Mouse (Mus musculus) adrenal gland, adult 18-20 months (tissue): ENCODE results near the gene Gp1ba. TPM values are rescaled to one million over a fixed set of nuclear protein-coding genes. Genes with fewer than 3 reads are reported as not detected.

Experiments
- total RNA-seq, 2 experiments: library from RNA; stranded (reverse); gene quantifications; 1 replicate in 1 of 2; 2 replicates in 1 of 2; pipeline ENCODE4 v1.2.3; 2021

Gene Gp1ba
- total RNA-seq, 2 experiments from 2014 or later, result 0.22 TPM; not detected in 1

Other genes starting within 250 kb of the Gp1ba start
- 10 to 100 TPM; 17.3 to 21.3 TPM for gene Pelp1, start 229.1 kb upstream of the Gp1ba start, total RNA-seq
- gene Arrb2, start 206.5 kb upstream of the Gp1ba start, total RNA-seq, result 10 to 100 TPM; 21.4 to 25.4 TPM
- gene Med11, start 187.2 kb upstream of the Gp1ba start, total RNA-seq, result 10 to 100 TPM; 17.0 to 18.0 TPM
- 1 to 10 TPM; 2.8 to 2.9 TPM for gene Zmynd15, start 179.7 kb upstream of the Gp1ba start, total RNA-seq
- gene Cxcl16, start 179.1 kb upstream of the Gp1ba start, total RNA-seq, result 10 to 100 TPM; 11.3 to 18.3 TPM
- not detected for gene Tm4sf5, start 133.9 kb upstream of the Gp1ba start, total RNA-seq
- not detected for gene Vmo1, start 124.5 kb upstream of the Gp1ba start, total RNA-seq
- gene Gltpd2, start 119.9 kb upstream of the Gp1ba start, total RNA-seq, result not detected
- gene Psmb6, start 113.8 kb upstream of the Gp1ba start, total RNA-seq, result 100 to 1,000 TPM; 271 to 281 TPM
- not detected for gene Gm40193, start 106.2 kb upstream of the Gp1ba start, total RNA-seq
- 1 to 10 TPM; 6.8 to 8.2 TPM for gene Pld2, start 99.1 kb upstream of the Gp1ba start, total RNA-seq
- gene Mink1, start 76.2 kb upstream of the Gp1ba start, total RNA-seq, result 10 to 100 TPM; 45.8 to 49.6 TPM
- not detected for gene 4930544D05Rik, start 23.3 kb upstream of the Gp1ba start, total RNA-seq
- gene Chrne, start 19.9 kb upstream of the Gp1ba start, total RNA-seq, result under 1 TPM in 1 of 2 experiments, not detected in 1; 0.38 TPM
- gene Rnf167, start 8.1 kb downstream of the Gp1ba start, total RNA-seq, result 10 to 100 TPM; 72.6 to 80.7 TPM
- 100 to 1,000 TPM; 131 to 138 TPM for gene Slc25a11, start 8.4 kb downstream of the Gp1ba start, total RNA-seq
- 100 to 1,000 TPM; 619 to 923 TPM for gene Pfn1, start 15.5 kb downstream of the Gp1ba start, total RNA-seq
- gene Eno3, start 18.1 kb downstream of the Gp1ba start, total RNA-seq, result 10 to 100 TPM; 29.0 to 44.2 TPM
- 10 to 100 TPM; 70.4 to 91.3 TPM for gene Spag7, start 30.3 kb downstream of the Gp1ba start, total RNA-seq
- gene Camta2, start 49.0 kb downstream of the Gp1ba start, total RNA-seq, result 10 to 100 TPM; 43.7 to 54.7 TPM
- gene Inca1, start 61.0 kb downstream of the Gp1ba start, total RNA-seq, result 10 to 100 TPM in 1 of 2 experiments, 1 to 10 TPM in 1; 6.8 to 14.0 TPM
- gene Kif1c, start 61.4 kb downstream of the Gp1ba start, total RNA-seq, result 100 to 1,000 TPM; 153 to 212 TPM
- 1 to 10 TPM; 9.2 to 9.5 TPM for gene Zfp3, start 125.1 kb downstream of the Gp1ba start, total RNA-seq
- 1 to 10 TPM; 1.1 to 1.9 TPM for gene Scimp, start 173.5 kb downstream of the Gp1ba start, total RNA-seq
- 100 to 1,000 TPM; 125 to 136 TPM for gene Rabep1, start 205.7 kb downstream of the Gp1ba start, total RNA-seq